ENCODE assay signal across 7 mouse cellular contexts in the genomic region with DNA sequence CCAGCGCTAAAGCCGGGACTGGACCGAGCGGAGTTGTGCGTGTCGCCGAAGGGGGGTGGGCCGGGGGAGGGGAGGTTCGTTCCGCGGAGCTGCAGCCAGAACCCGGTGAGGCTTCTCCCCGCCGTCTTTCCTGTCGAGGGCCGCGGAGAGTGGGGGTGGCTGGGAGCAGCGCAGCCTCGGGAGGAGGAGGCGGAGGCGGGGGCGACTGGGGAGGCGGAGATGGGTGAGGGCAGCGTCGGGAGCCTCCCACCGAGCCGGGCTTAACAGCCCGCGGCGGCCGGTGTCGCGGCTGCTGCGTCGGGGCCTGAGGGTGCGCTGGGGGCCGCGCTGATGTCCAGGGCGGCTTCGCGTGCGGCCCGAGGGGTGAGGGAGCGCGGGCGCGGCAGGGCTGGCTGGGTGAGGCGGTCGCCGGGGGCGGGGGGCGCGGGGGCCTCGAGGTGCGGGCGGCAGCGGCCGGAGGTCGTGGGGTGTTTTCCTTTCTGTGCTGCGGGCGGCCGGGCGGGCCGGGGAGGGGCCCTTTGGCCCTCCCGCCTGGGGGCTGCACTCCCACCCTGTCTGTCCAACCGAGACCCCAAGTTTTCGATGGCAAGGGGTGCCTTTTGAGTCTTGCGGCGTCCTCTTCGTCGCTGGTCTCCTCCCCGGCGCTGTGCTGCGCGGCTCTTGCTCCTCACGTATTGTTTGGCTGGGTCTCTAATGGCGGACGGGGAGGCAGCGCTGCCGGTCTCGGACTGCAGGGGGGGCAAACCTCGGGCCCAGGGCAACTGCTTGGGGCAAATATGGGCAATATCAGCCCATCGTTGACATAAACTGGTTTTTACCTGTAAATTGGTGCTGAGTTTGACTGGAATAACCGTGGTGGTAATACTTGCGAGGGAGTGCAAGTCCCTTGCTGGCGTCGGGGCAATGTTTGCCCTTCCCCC. TPM values are rescaled to one million over a fixed set of nuclear protein-coding genes. Genes with fewer than 3 reads are reported as not detected.
DNase-seq lines count a peak whose midpoint lies in the region; ATAC-seq lines count a peak whose summit lies in the region.
"Not testable (repeated sequence)": the region's sequence is repeated elsewhere in the genome, so short reads cannot be mapped to it uniquely, and the experiment has no call there.

Zmym2 (plus strand) TSS at position 60 of the 920 bp plus-strand sequence.

- not testable (repeated sequence) for H3K4me1 ChIP-seq in embryonic facial prominence, embryonic 11.5 days (ENCODE audit: control insufficient read depth, insufficient read depth, low read length)
- H3K4me1 ChIP-seq in limb, embryonic 10.5 days: peaks cover 16% of the 10 kb centered on the region
- peaks cover 21% of the 10 kb centered on the region for H3K4me1 ChIP-seq in midbrain, embryonic 12.5 days

- peak within 1 kb of the TSS; percentile 97 for H3K9ac ChIP-seq in embryonic facial prominence, embryonic 11.5 days (replicated peaks; ENCODE audit: low read length)
- peak within 1 kb of the TSS; percentile 96 for H3K9ac ChIP-seq in midbrain, embryonic 12.5 days (replicated peaks)

- H3K27ac ChIP-seq in embryonic facial prominence, embryonic 11.5 days (replicated peaks; ENCODE audit: low read depth, low read length): peak within 1 kb of the TSS; percentile 96
- peak within 1 kb of the TSS; percentile 98 for H3K27ac ChIP-seq in limb, embryonic 10.5 days
- H3K27ac ChIP-seq in midbrain, embryonic 12.5 days (replicated peaks): peak within 1 kb of the TSS; percentile 98

- peak; percentile 67 for DNase-seq in adrenal gland, postnatal 25 days
- peak; percentile 72 for DNase-seq in embryonic facial prominence, embryonic 11.5 days (ENCODE audit: low spot score)
- DNase-seq in kidney, adult 11 months: peak; percentile 75
- DNase-seq in limb, embryonic 10.5 days (ENCODE audit: low spot score): peak; percentile 85
- DNase-seq in skeletal muscle tissue, adult 2 months (ENCODE audit: low read depth, low spot score): peak; percentile 49

- WGBS in embryonic facial prominence, embryonic 11.5 days: under 1% methylated on average over 48 of the region's 87 CpGs
- WGBS in limb, embryonic 10.5 days: 0% methylated on average over 43 of the region's 87 CpGs
- 1% methylated on average over 24 of the region's 87 CpGs for WGBS in midbrain, embryonic 12.5 days

- ATAC-seq in embryonic facial prominence, embryonic 11.5 days (replicated peaks; ENCODE audit: insufficient number of reproducible peaks, low FRiP score, low TSS enrichment, low read depth): peak; percentile 22
- peak; percentile 29 for ATAC-seq in granulocyte monocyte progenitor cell, adult 5-6 weeks (replicated peaks; ENCODE audit: poor library complexity, severe bottlenecking)
- peak; percentile 8; the same call in 1 of the 2 replicates for ATAC-seq in midbrain, embryonic 12.5 days (ENCODE audit: low FRiP score, low read depth)

- not testable (repeated sequence) for H3K27me3 ChIP-seq in embryonic facial prominence, embryonic 11.5 days (ENCODE audit: control insufficient read depth, insufficient read depth, low read length); limb, embryonic 10.5 days (ENCODE audit: low read depth, poor library complexity, severe bottlenecking); midbrain, embryonic 12.5 days

- peak within 1 kb of the TSS; percentile 64 for H3K4me2 ChIP-seq in embryonic facial prominence, embryonic 11.5 days (ENCODE audit: low read depth, low read length)
- H3K4me2 ChIP-seq in midbrain, embryonic 12.5 days (replicated peaks): peak within 1 kb of the TSS; percentile 60

- H3K36me3 ChIP-seq in embryonic facial prominence, embryonic 11.5 days (replicated peaks; ENCODE audit: control insufficient read depth, insufficient read depth, low read depth, low read length): not testable (repeated sequence)
- H3K36me3 ChIP-seq in limb, embryonic 10.5 days: peaks cover 36% of the 10 kb centered on the region
- H3K36me3 ChIP-seq in midbrain, embryonic 12.5 days: peaks cover 17% of the 10 kb centered on the region

- H3K9me3 ChIP-seq in embryonic facial prominence, embryonic 11.5 days (replicated peaks; ENCODE audit: control insufficient read depth, low read length); limb, embryonic 10.5 days (replicated peaks); midbrain, embryonic 12.5 days: not testable (repeated sequence)

- peak within 1 kb of the TSS; percentile 87 for H3K4me3 ChIP-seq in embryonic facial prominence, embryonic 11.5 days (ENCODE audit: low read depth, low read length)
- peak within 1 kb of the TSS; percentile 91 for H3K4me3 ChIP-seq in limb, embryonic 10.5 days
- H3K4me3 ChIP-seq in midbrain, embryonic 12.5 days: peak within 1 kb of the TSS; percentile 92

RNA-seq across cellular contexts. Expression of gene Zmym2, which starts in this region (rescaled TPM):
- total RNA-seq in adrenal gland, postnatal 25 days (2021): 59.4 and 65.4 TPM in 2 replicates
- polyA plus RNA-seq in embryonic facial prominence, embryonic 11.5 days (2014; fragmentation: Nextera tagmentation; extraction: Ambion mirVana): 63.0 and 65.3 TPM in 2 replicates
- 58.6 and 64.5 TPM in 2 replicates for total RNA-seq in granulocyte monocyte progenitor cell, adult 5-6 weeks (2014; fragmentation: Nextera tagmentation)
- 31.7 and 33.8 TPM in 2 replicates for total RNA-seq in granulocyte monocyte progenitor cell, adult 5-6 weeks (2017)
- 49.9 and 66.7 TPM in 2 replicates for polyA plus RNA-seq in limb, embryonic 10.5 days (2016; fragmentation: Nextera tagmentation; extraction: Ambion mirVana)
- 84.0 and 94.9 TPM in 2 replicates for polyA plus RNA-seq in midbrain, embryonic 12.5 days (2016; fragmentation: Nextera tagmentation; extraction: Ambion mirVana)

Comparison
In these comparisons a context has a peak if more than half of its experiments do, and no peak if none do; other contexts are left out.
1. Peak in every context shown above with its lines: DNase-seq, ATAC-seq, H3K4me3 ChIP-seq and H3K27ac ChIP-seq.